Mouse (Mus musculus) G1E (cell line): ENCODE measurements around the gene Ttyh1.

Source experiments
- CTCF ChIP-seq: IDR thresholded peaks from 2 replicates; pipeline ENCODE4 v1.5.1; 2012; ENCODE audit warnings: low read depth, low read length, inconsistent platforms, mixed read lengths
- GATA1 ChIP-seq: IDR thresholded peaks from 2 replicates; pipeline ENCODE4 v1.6.1; 2012; ENCODE audit warnings: borderline replicate concordance, low read length, inconsistent platforms, mixed read lengths

DNA sequence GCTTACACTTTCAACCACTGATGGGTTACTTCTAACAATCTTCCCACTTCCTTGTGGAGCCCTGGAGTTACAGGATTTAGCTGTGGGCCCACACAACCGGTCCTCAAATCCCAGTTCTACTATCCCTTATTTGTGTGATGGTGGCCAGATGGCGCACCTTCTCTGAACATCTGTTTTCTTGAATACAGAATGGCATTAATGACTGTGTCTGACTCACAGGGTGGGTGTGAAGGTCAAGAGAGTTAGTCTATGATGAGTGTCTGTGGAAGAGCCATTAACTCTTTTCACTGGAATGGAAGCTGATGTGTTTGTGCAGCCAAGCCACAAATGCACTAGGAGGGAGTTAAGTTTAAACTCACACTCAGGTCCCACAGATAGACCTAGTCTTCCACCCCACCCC, 20.9 kb upstream of the Ttyh1 start:
- TF ChIP-seq CTCF (no peak), GATA1 (no peak)
